Mouse (Mus musculus): Measurements from ENCODE around the gene Gyg. TPM values are rescaled to one million over a fixed set of nuclear protein-coding genes. Genes with fewer than 3 reads are reported as not detected.

Gene Gyg
- polyA plus RNA-seq, 1 experiment from 2014 or later, result 39.0 TPM

DNA sequence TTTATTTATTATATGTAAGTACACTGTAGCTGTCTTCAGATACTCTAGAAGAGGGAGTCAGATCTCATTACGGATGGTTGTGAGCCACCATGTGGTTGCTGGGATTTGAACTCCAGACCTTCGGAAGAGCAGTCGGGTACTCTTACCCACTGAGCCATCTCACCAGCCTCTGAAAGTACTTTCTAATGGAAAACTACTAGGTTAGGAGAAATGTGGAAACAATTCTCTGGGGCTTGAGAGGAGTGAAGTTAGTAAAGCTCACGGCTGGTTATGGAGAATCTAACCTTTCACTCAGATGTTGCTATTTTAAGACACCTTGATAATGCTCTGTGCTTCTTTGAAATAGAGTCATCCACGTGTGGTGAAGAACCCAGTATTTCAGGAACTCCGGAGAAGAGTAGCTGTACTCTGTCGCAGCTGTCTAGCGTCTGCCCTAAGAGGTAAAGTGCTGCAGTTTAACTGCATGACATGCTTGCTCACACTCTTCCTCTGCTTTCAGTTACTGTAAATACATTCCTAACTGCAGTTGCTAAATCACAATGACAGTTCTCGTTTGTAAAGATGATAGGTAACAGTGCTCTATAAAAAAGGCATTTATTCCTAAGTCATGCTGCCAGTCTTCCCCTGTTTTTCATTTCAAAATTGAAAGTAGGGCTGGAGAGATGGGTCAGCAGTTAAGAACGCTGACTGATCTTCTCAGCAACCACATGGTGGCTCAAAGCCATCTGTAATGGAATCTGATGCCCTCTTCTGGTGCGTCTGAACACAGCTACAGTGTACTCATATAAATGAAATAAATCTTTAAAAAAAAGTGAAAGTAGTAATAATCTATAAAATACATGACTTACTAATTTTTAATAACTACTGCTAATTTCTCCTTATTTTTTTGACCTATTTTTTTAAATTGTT, 78.7 kb downstream of the Gyg start:
- Histone ChIP-seq H3K27ac (no peak overlapping the region), H3K27me3 (no peaks in the 10 kb centered on the region), H3K4me3 (replicated peaks) (no peak overlapping the region), H3K9ac (no peak overlapping the region), H3K4me1 (no peaks in the 10 kb centered on the region), H3K36me3 (peaks cover 38% of the 10 kb centered on the region; the same call in 1 of the 2 replicates), H3K9me3 (replicated peaks) (no peaks in the 10 kb centered on the region), H3K4me2 (no peak overlapping the region)
- ATAC-seq (replicated peaks; ENCODE audit: low FRiP score), result no peak
- WGBS, result 80% methylated on average over 11 of the region's 11 CpGs

Other genes with a start within 250 kb of the Gyg start
- 1.4 and 2.4 TPM in 2 replicates for gene Cp, start 198.3 kb downstream of the Gyg start, polyA plus RNA-seq (2015; fragmentation: Nextera tagmentation; extraction: Ambion mirVana)
- gene Hps3, start 120.0 kb downstream of the Gyg start, polyA plus RNA-seq (2015; fragmentation: Nextera tagmentation; extraction: Ambion mirVana), result 10.1 and 12.2 TPM in 2 replicates
- gene Hltf, start 97.5 kb downstream of the Gyg start, polyA plus RNA-seq (2015; fragmentation: Nextera tagmentation; extraction: Ambion mirVana), result 17.7 and 18.3 TPM in 2 replicates
- 3.2 and 5.0 TPM in 2 replicates for gene Cpa3, start 86.9 kb upstream of the Gyg start, polyA plus RNA-seq (2015; fragmentation: Nextera tagmentation; extraction: Ambion mirVana)
- 0.27 and 0.48 TPM in 2 replicates for gene Cpb1, start 120.4 kb upstream of the Gyg start, polyA plus RNA-seq (2015; fragmentation: Nextera tagmentation; extraction: Ambion mirVana)
- gene Agtr1b, start 211.9 kb upstream of the Gyg start, polyA plus RNA-seq (2015; fragmentation: Nextera tagmentation; extraction: Ambion mirVana), result 0.48 and 0.87 TPM in 2 replicates

Data from kidney, embryonic 15.5 days (tissue).